Mouse (Mus musculus): ENCODE measurements at regions not wholly inside any gene's neighbourhood (a gene's known extent, or its start where the extent isn't known, plus 50 kb on each side); places are given as distances from the start of the nearest gene placed in this dataset.

GRCm38 (mm10) chr8:11119030-11119634 lies 110.9 kb upstream of the Irs2 start:
- DNase-seq (ENCODE audit: low spot score) (no peak), ATAC-seq (0 out of 2 replicates have a peak, but pooled peaks have one; percentile 45)
- H3K4me3 ChIP-seq (ENCODE audit: low read length): no peak overlapping the region
- H3K9ac ChIP-seq (replicated peaks; ENCODE audit: low read length): no peak overlapping the region
- no peak overlapping the region for H3K27ac ChIP-seq
- no peak for TF ChIP-seq CTCF (IDR thresholded peaks at IDR 0.05; ENCODE audit: low read depth)
- no peaks in the 10 kb centered on the region for H3K4me1 ChIP-seq (ENCODE audit: insufficient read depth, low read length)
- no peak overlapping the region for H3K4me2 ChIP-seq (ENCODE audit: low read depth, low read length)
- H3K27me3 ChIP-seq (ENCODE audit: insufficient read depth, low read length): no peaks in the 10 kb centered on the region
- WGBS: 48% methylated on average over 5 of the region's 5 CpGs
- no peaks in the 10 kb centered on the region for H3K9me3 ChIP-seq (ENCODE audit: low read length)
- no peaks in the 10 kb centered on the region for H3K36me3 ChIP-seq (ENCODE audit: insufficient read depth, low read length)

GRCm38 (mm10) chr8:11116534-11116933 lies 108.3 kb upstream of the Irs2 start:
- WGBS: 54% methylated on average over 5 of the region's 5 CpGs
- Histone ChIP-seq H3K4me1 (ENCODE audit: insufficient read depth, low read length) (no peaks in the 10 kb centered on the region), H3K27me3 (ENCODE audit: insufficient read depth, low read length) (no peaks in the 10 kb centered on the region), H3K27ac (no peak overlapping the region), H3K36me3 (ENCODE audit: insufficient read depth, low read length) (no peaks in the 10 kb centered on the region), H3K4me3 (ENCODE audit: low read length) (no peak overlapping the region), H3K9me3 (ENCODE audit: low read length) (no peaks in the 10 kb centered on the region), H3K4me2 (ENCODE audit: low read depth, low read length) (no peak overlapping the region), H3K9ac (replicated peaks; ENCODE audit: low read length) (no peak overlapping the region)
- peak; percentile 12; the same call in 1 of the 2 replicates for ATAC-seq
- no peak for TF ChIP-seq CTCF (IDR thresholded peaks at IDR 0.05; ENCODE audit: low read depth)
- DNase-seq (ENCODE audit: low spot score): peak; percentile 53

- H3K4me2 ChIP-seq (ENCODE audit: low read depth, low read length): no peak overlapping the region
- no peak for TF ChIP-seq CTCF (IDR thresholded peaks at IDR 0.05; ENCODE audit: low read depth)
- DNase-seq (ENCODE audit: low spot score): no peak
These were observed 107.0 kb upstream of the Irs2 start for GRCm38 (mm10) chr8:11115210-11115609.

GRCm38 (mm10) chr8:11114531-11114930 lies 106.3 kb upstream of the Irs2 start:
- no peak for TF ChIP-seq CTCF (IDR thresholded peaks at IDR 0.05; ENCODE audit: low read depth)
- DNase-seq (ENCODE audit: low spot score) (no peak), ATAC-seq (no peak)
- H3K4me2 ChIP-seq (ENCODE audit: low read depth, low read length): no peak overlapping the region
- no peak overlapping the region for H3K27ac ChIP-seq
- no peak overlapping the region for H3K9ac ChIP-seq (replicated peaks; ENCODE audit: low read length)
- no peaks in the 10 kb centered on the region for H3K4me1 ChIP-seq (ENCODE audit: insufficient read depth, low read length)
- no peaks in the 10 kb centered on the region for H3K36me3 ChIP-seq (ENCODE audit: insufficient read depth, low read length)
- H3K4me3 ChIP-seq (ENCODE audit: low read length): no peak overlapping the region
- no peaks in the 10 kb centered on the region for H3K27me3 ChIP-seq (ENCODE audit: insufficient read depth, low read length)
- 44% methylated on average over 8 of the region's 8 CpGs for WGBS
- no peaks in the 10 kb centered on the region for H3K9me3 ChIP-seq (ENCODE audit: low read length)

More at GRCm38 (mm10) chr8:11115210-11115609, 107.0 kb upstream of the Irs2 start:
- H3K9ac ChIP-seq (replicated peaks; ENCODE audit: low read length): no peak overlapping the region
- no peaks in the 10 kb centered on the region for H3K27me3 ChIP-seq (ENCODE audit: insufficient read depth, low read length)
- no peaks in the 10 kb centered on the region for H3K36me3 ChIP-seq (ENCODE audit: insufficient read depth, low read length)
- WGBS: 43% methylated on average over 6 of the region's 6 CpGs
- no peaks in the 10 kb centered on the region for H3K9me3 ChIP-seq (ENCODE audit: low read length)
- no peaks in the 10 kb centered on the region for H3K4me1 ChIP-seq (ENCODE audit: insufficient read depth, low read length)
- ATAC-seq: no peak
- H3K27ac ChIP-seq: no peak overlapping the region
- no peak overlapping the region for H3K4me3 ChIP-seq (ENCODE audit: low read length)

- no peak for TF ChIP-seq CTCF (IDR thresholded peaks at IDR 0.05; ENCODE audit: low read depth)
- Histone ChIP-seq H3K27ac (no peak overlapping the region), H3K4me2 (ENCODE audit: low read depth, low read length) (no peak overlapping the region), H3K9me3 (ENCODE audit: low read length) (no peaks in the 10 kb centered on the region), H3K4me3 (ENCODE audit: low read length) (no peak overlapping the region), H3K4me1 (ENCODE audit: insufficient read depth, low read length) (no peaks in the 10 kb centered on the region), H3K36me3 (ENCODE audit: insufficient read depth, low read length) (no peaks in the 10 kb centered on the region), H3K9ac (replicated peaks; ENCODE audit: low read length) (no peak overlapping the region), H3K27me3 (ENCODE audit: insufficient read depth, low read length) (no peaks in the 10 kb centered on the region)
- DNase-seq (ENCODE audit: low spot score): no peak
- no peak for ATAC-seq
- 71% methylated on average over 7 of the region's 7 CpGs for WGBS
These were observed 104.8 kb upstream of the Irs2 start for GRCm38 (mm10) chr8:11112908-11113532.

- 48% methylated on average over 2 of the region's 2 CpGs for WGBS
- H3K36me3 ChIP-seq (ENCODE audit: insufficient read depth, low read length): no peaks in the 10 kb centered on the region
These were observed 103.7 kb upstream of the Irs2 start for GRCm38 (mm10) chr8:11111987-11112386.

GRCm38 (mm10) chr8:11107435-11107834 lies 99.2 kb upstream of the Irs2 start:
- no peaks in the 10 kb centered on the region for H3K27me3 ChIP-seq (ENCODE audit: insufficient read depth, low read length)
- 94% methylated on average over 1 of the region's 1 CpGs for whole genome bisulfite sequencing
- no peaks in the 10 kb centered on the region for H3K4me1 ChIP-seq (ENCODE audit: insufficient read depth, low read length)
- no peak for TF ChIP-seq CTCF (IDR thresholded peaks at IDR 0.05; ENCODE audit: low read depth)
- H3K4me3 ChIP-seq (ENCODE audit: low read length): no peak overlapping the region
- no peak overlapping the region for H3K27ac ChIP-seq
- H3K9me3 ChIP-seq (ENCODE audit: low read length): no peaks in the 10 kb centered on the region
- no peak overlapping the region for H3K9ac ChIP-seq (replicated peaks; ENCODE audit: low read length)
- no peak overlapping the region for H3K4me2 ChIP-seq (ENCODE audit: low read depth, low read length)
- ATAC-seq (no peak), DNase-seq (ENCODE audit: low spot score) (no peak)
- H3K36me3 ChIP-seq (ENCODE audit: insufficient read depth, low read length): no peaks in the 10 kb centered on the region

More at GRCm38 (mm10) chr8:11111987-11112386, 103.7 kb upstream of the Irs2 start:
- no peak overlapping the region for H3K9ac ChIP-seq (replicated peaks; ENCODE audit: low read length)
- ATAC-seq: no peak
- no peak overlapping the region for H3K4me2 ChIP-seq (ENCODE audit: low read depth, low read length)
- H3K9me3 ChIP-seq (ENCODE audit: low read length): no peaks in the 10 kb centered on the region
- no peaks in the 10 kb centered on the region for H3K27me3 ChIP-seq (ENCODE audit: insufficient read depth, low read length)
- no peak for TF ChIP-seq CTCF (IDR thresholded peaks at IDR 0.05; ENCODE audit: low read depth)
- no peak overlapping the region for H3K27ac ChIP-seq
- no peak for DNase-seq (ENCODE audit: low spot score)
- no peak overlapping the region for H3K4me3 ChIP-seq (ENCODE audit: low read length)
- H3K4me1 ChIP-seq (ENCODE audit: insufficient read depth, low read length): no peaks in the 10 kb centered on the region
